Comparison of ENCODE assay signal across 10 mouse cellular contexts in genomic region chr10:78520260-78521005, GRCm38 (mm10). TPM values are rescaled to one million over a fixed set of nuclear protein-coding genes. Genes with fewer than 3 reads are reported as not detected.
A peak's percentile ranks its signal among the peaks of the same experiment; 100 is the strongest.
DNase-seq lines count a peak whose midpoint lies in the region; ATAC-seq and TF ChIP-seq lines count a peak whose summit lies in the region.
"Had no signal": no experiment of that assay in that cellular context is flagged by ENCODE, and none has a peak within 500 bp of the region (broad histone marks: within the 10 kb centered on the region; RNA-seq: fewer than 3 reads in every experiment).

No protein-coding gene starts in this region.

- H3K9me3 ChIP-seq in midbrain, postnatal 0 days (ENCODE audit: low read length): no peaks in the 10 kb centered on the region
- no peaks in the 10 kb centered on the region for H3K9me3 ChIP-seq in midbrain, embryonic 16.5 days (replicated peaks; ENCODE audit: control insufficient read depth, low read length, poor library complexity, severe bottlenecking)

- no peaks in the 10 kb centered on the region for H3K4me1 ChIP-seq in midbrain, postnatal 0 days (ENCODE audit: insufficient read depth, low read length)
- no peaks in the 10 kb centered on the region for H3K4me1 ChIP-seq in midbrain, embryonic 16.5 days (ENCODE audit: control insufficient read depth, insufficient read depth, low read length)
- no peaks in the 10 kb centered on the region for H3K4me1 ChIP-seq in small intestine, adult 2 months (ENCODE audit: control insufficient read depth, insufficient read depth, insufficient read length, low read length)

- H3K27me3 ChIP-seq in midbrain, postnatal 0 days (ENCODE audit: insufficient read depth, low read length): no peaks in the 10 kb centered on the region
- H3K27me3 ChIP-seq in midbrain, embryonic 16.5 days (ENCODE audit: control insufficient read depth, insufficient read depth, low read depth, low read length): no peaks in the 10 kb centered on the region
- H3K27me3 ChIP-seq in small intestine, adult 2 months (ENCODE audit: control insufficient read depth, insufficient read depth, low read length): no peaks in the 10 kb centered on the region

- DNase-seq in cerebellum, postnatal 36 days: peak; percentile 17 to 27
- DNase-seq in midbrain, postnatal 0 days (ENCODE audit: low spot score): no peak
- DNase-seq in embryo, embryonic 11.5 days (ENCODE audit: low read depth, low spot score): peak; percentile 4
- no peak for DNase-seq in urinary bladder, postnatal 14 days (ENCODE audit: low spot score)

- no peaks in the 10 kb centered on the region for H3K36me3 ChIP-seq in midbrain, postnatal 0 days (ENCODE audit: insufficient read depth, low read length)
- no peaks in the 10 kb centered on the region for H3K36me3 ChIP-seq in midbrain, embryonic 16.5 days (ENCODE audit: control insufficient read depth, insufficient read depth, low read length)
- no peaks in the 10 kb centered on the region for H3K36me3 ChIP-seq in small intestine, adult 2 months (ENCODE audit: control insufficient read depth, insufficient read depth, low read length)

- H3K27ac ChIP-seq in midbrain, postnatal 0 days (ENCODE audit: low read depth, low read length): no peak overlapping the region
- no peak overlapping the region for H3K27ac ChIP-seq in midbrain, embryonic 16.5 days (ENCODE audit: low read length)
- H3K27ac ChIP-seq in small intestine, adult 2 months (ENCODE audit: insufficient read depth, low read depth, low read length): no peak overlapping the region

- no peak overlapping the region for H3K9ac ChIP-seq in midbrain, postnatal 0 days (replicated peaks; ENCODE audit: low read length, poor library complexity, severe bottlenecking)
- no peak overlapping the region for H3K9ac ChIP-seq in midbrain, embryonic 16.5 days (ENCODE audit: low read depth, low read length)

- ATAC-seq in cerebellum, adult (ENCODE audit: insufficient number of reproducible peaks, low FRiP score, low TSS enrichment): no peak
- ATAC-seq in midbrain, postnatal 0 days (ENCODE audit: low FRiP score): no peak
- ATAC-seq in midbrain, embryonic 16.5 days: no peak
- ATAC-seq in frontal cortex, adult (ENCODE audit: low TSS enrichment): no peak

- H3K4me2 ChIP-seq in midbrain, postnatal 0 days (ENCODE audit: low read depth, low read length, poor library complexity, severe bottlenecking): no peak overlapping the region
- H3K4me2 ChIP-seq in midbrain, embryonic 16.5 days (ENCODE audit: low read length): no peak overlapping the region

- WGBS in midbrain, postnatal 0 days: 64% methylated on average over 17 of the region's 17 CpGs
- WGBS in midbrain, embryonic 16.5 days: 64% methylated on average over 17 of the region's 17 CpGs
- WGBS in small intestine, adult 2 months: 46% methylated on average over 17 of the region's 17 CpGs

- TF ChIP-seq CTCF in midbrain, postnatal 0 days (IDR thresholded peaks at IDR 0.05): peak; percentile 58
- TF ChIP-seq CTCF in small intestine, adult 2 months (IDR thresholded peaks at IDR 0.05; ENCODE audit: extremely low read depth, insufficient read length, insufficient replicate concordance, low read depth, low read length): peak; percentile 41; the same call in 1 of the 2 replicates

- H3K4me3 ChIP-seq in midbrain, postnatal 0 days (ENCODE audit: low read depth, low read length): no peak overlapping the region
- no peak overlapping the region for H3K4me3 ChIP-seq in midbrain, embryonic 16.5 days (ENCODE audit: low read depth, low read length)
- H3K4me3 ChIP-seq in small intestine, adult 2 months (ENCODE audit: low read depth, low read length): no peak overlapping the region

- TF ChIP-seq POLR2A in small intestine, adult 2 months (IDR thresholded peaks at IDR 0.05; ENCODE audit: low read depth, low read length): no peak

RNA-seq across cellular contexts. Expression of gene Olfr1358, which starts 3.2 kb away (rescaled TPM):
- total RNA-seq in midbrain, postnatal 0 days (2014; rRNA removed): not detected in 2 replicates
- polyA plus RNA-seq in midbrain, postnatal 0 days (2015; fragmentation: Nextera tagmentation; extraction: Ambion mirVana): not detected in 2 replicates
- polyA plus RNA-seq in midbrain, embryonic 16.5 days (2015; fragmentation: Nextera tagmentation; extraction: Ambion mirVana): not detected in 2 replicates
- polyA plus RNA-seq in small intestine, adult 2 months (2012; rRNA removed): not detected in 2 replicates
- total RNA-seq: adrenal gland, adult 18-20 months; layer of hippocampus, postnatal 25 days had no signal

RNA-seq across cellular contexts. Expression of gene Ilvbl, which starts 53.7 kb away (rescaled TPM):
- 50.1 and 68.2 TPM in 2 replicates for total RNA-seq in midbrain, postnatal 0 days (2014; rRNA removed)
- 82.1 and 92.3 TPM in 2 replicates for polyA plus RNA-seq in midbrain, postnatal 0 days (2015; fragmentation: Nextera tagmentation; extraction: Ambion mirVana)
- polyA plus RNA-seq in midbrain, embryonic 16.5 days (2015; fragmentation: Nextera tagmentation; extraction: Ambion mirVana): 66.1 and 81.4 TPM in 2 replicates
- polyA plus RNA-seq in small intestine, adult 2 months (2012; rRNA removed): 62.2 and 168 TPM in 2 replicates

RNA-seq across cellular contexts. Expression of gene Pdxk, which starts 55.7 kb away (rescaled TPM):
- total RNA-seq in midbrain, postnatal 0 days (2014; rRNA removed): 73.9 and 74.7 TPM in 2 replicates
- polyA plus RNA-seq in midbrain, postnatal 0 days (2015; fragmentation: Nextera tagmentation; extraction: Ambion mirVana): 52.6 and 59.3 TPM in 2 replicates
- polyA plus RNA-seq in midbrain, embryonic 16.5 days (2015; fragmentation: Nextera tagmentation; extraction: Ambion mirVana): 47.4 and 58.8 TPM in 2 replicates
- 17.1 and 38.7 TPM in 2 replicates for polyA plus RNA-seq in small intestine, adult 2 months (2012; rRNA removed)

Comparison
In these comparisons a context has a peak if more than half of its experiments do, and no peak if none do; other contexts are left out.
1. DNase-seq: peak in cerebellum, postnatal 36 days (2 of 2) and embryo, embryonic 11.5 days (single experiment); none in midbrain, postnatal 0 days (single experiment) and urinary bladder, postnatal 14 days (single experiment).